Mouse (Mus musculus) urinary bladder, adult 18-20 months (tissue): ENCODE results near the gene Dscam.

Experiments
- DNase-seq, 2 experiments: peaks; one replicate each; pipeline ENCODE4 v3.0.0; 2022; ENCODE audit warnings: low spot score in 2 of 2, mixed read lengths in 2 of 2

Dscam gene

DNA sequence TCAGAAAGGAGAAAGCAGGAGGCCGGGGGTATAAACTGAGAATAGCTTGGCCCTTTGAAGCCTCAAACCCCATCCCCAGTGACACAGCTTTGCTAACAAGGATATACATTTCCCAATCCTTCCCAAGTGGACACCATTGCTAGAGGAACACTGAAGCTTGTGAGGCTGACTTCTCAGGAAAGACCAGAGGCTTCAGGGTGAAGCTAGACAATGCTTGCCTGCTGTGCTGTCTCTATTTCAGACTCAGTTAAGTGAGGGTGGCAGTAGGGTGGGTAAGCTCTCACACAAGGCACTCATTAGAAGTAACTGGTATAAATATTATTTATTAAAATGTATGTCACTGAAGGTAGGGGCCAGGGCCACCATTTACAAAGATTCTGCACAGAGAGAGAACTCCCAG is 502.1 kb downstream of the Dscam start:
- DNase-seq: no peak

- DNase-seq: no peak
These were observed 509.5 kb downstream of the Dscam start for GRCm38 (mm10) chr16:96661073-96661472.

GRCm38 (mm10) chr16:96659275-96659674 is 511.3 kb downstream of the Dscam start:
- no peak for DNase-seq

DNA sequence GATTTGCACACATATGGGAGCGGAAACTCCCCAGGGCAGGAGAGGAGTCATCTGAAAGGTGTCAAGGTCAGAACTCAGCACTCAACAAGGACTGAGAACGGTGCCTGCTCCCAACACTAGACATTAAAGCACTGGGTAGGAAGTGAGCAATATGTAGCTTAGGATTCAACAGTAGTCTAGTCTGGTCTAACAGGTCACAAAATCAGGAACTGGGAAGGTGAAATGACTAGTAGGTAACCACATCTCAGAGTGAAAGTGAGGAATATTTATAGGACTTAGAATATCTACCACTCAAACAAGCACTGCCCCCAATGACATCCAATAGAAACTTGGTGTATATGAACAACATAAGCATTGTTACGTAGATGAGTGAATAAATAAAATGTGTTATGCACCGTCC is 515.0 kb downstream of the Dscam start:
- DNase-seq: no peak

- no peak for DNase-seq
These were observed 516.5 kb downstream of the Dscam start for GRCm38 (mm10) chr16:96654054-96654453.

- DNase-seq: no peak
These were observed 519.1 kb downstream of the Dscam start for GRCm38 (mm10) chr16:96651444-96651843.

DNA sequence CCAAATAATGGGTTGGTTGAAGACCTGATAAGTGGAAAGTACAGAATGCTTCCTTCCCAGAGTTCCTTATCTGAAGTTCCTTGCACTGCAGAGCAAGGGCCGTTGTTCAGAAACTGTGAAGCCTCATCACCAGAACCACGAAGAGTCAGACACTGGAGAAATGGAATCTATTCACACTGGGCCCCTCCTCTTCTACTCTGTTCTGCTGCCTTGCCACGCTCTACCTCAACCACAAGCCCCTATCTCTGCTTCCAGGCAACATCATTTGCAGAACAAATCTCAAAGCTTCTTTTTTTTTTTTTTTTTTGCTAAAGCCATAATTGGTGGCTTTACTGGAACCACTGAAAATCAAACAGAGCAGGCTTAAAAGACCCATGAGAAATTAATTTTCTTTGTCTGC is 530.5 kb downstream of the Dscam start:
- DNase-seq: no peak

DNA sequence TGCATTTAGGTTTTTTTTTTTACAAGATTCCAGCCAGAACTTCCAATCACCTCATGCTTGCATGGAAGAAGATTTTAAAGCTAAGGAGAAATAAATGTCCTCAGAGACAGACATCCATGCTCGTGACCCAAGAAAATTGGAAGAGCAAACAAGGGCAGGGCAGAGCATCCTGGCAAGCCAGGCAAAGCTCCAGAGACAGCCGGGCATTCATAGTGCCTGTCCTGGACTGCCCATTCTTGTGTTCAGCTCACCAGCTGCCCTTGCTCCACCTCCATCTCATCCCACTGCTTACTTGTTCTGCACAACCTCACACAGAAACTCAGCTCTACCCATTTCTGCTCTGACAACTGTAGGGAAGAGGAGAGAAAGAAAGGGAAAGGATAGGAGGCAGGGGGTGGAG is 534.6 kb downstream of the Dscam start:
- DNase-seq: no peak

GRCm38 (mm10) chr16:96634791-96635143 is 535.8 kb downstream of the Dscam start:
- no peak for DNase-seq

GRCm38 (mm10) chr16:96634097-96634790 is 536.3 kb downstream of the Dscam start:
- no peak for DNase-seq

GRCm38 (mm10) chr16:96630241-96630640 is 540.3 kb downstream of the Dscam start:
- DNase-seq: no peak

DNA sequence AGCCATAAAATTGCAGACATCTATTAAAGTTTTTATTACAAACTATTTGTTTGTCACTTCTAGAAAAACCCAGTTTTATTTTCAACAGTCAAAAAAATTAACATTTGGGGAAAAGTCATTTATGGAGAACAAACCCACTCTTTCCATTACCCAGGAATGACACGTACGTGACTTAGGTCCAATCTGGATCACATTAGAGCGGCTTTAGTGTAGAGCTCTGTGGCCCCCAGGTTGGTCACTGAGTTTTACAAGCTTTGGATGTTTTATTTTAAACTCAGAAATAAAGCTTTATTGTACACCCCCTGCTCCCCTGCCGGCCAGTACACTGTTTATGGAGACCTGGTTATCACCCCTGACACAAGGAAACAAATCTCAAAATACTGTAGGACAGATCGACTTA is 540.9 kb downstream of the Dscam start:
- DNase-seq: no peak

DNA sequence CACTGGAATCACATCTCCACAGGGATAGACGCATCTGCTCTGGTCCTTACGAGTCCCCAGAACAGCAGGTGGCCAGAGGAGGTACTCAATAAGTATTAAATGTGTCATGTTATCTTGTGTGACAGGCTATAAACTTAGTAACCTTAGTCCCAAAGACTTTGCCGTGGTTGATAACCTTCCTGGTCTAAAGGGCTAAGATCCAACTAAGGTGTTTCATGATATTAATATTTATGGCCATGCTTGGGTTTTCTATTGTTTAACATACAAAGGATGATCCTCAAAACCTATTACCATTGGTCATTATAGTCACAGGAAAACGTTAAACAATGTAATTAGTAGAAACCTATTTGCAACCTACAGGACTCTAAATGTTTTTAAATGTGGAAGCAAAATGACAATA is 545.1 kb downstream of the Dscam start:
- DNase-seq: no peak

GRCm38 (mm10) chr16:96624570-96625411 is 545.8 kb downstream of the Dscam start:
- DNase-seq: no peak

- no peak for DNase-seq
These were observed 549.7 kb downstream of the Dscam start for GRCm38 (mm10) chr16:96620861-96621260.

- no peak for DNase-seq
These were observed 550.1 kb downstream of the Dscam start for GRCm38 (mm10) chr16:96620402-96620801.

GRCm38 (mm10) chr16:96617772-96618171 is 552.8 kb downstream of the Dscam start:
- no peak for DNase-seq

GRCm38 (mm10) chr16:96613275-96613674 is 557.3 kb downstream of the Dscam start:
- no peak for DNase-seq

DNA sequence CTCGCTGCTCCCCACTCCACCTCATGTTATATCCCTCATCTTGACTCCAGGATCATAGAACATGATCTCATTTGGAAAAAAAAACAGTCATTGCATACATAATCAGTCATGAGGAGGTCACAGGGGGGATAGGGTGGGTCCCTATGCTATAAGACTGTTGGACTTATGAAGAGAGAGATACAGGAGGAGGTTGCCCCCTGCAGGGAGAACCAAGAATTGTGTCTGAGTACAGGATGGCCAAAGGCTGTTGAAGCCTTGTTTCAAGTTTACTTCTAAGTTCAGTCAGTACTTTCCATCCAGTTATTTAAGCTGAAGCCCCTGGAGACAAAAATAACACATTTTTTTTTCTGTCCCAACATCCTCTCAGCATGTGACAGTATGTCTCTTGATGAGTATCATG is 559.7 kb downstream of the Dscam start:
- peak in 1 of 2 experiments; percentile 8 for DNase-seq

DNA sequence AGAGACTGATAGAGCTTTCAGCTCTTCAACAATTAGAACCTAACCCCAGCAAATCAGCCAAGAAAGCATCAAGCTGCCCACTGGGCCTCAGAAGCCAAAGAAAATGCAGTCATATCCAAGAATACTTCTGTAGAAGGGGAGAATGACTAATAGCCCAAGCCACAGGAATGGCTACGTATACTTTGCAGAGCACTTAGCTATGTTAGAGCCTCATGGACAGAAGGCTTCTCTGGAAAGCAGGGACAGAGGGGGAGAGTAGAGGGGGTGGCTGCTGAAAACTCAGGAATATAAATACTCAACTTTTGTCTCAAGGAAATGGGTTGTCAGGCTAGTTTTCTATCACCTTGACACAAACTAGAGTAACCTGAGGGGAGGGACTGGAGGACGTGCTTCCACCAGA is 568.3 kb downstream of the Dscam start:
- DNase-seq: no peak

GRCm38 (mm10) chr16:96600791-96601190 is 569.8 kb downstream of the Dscam start:
- DNase-seq: no peak

DNA sequence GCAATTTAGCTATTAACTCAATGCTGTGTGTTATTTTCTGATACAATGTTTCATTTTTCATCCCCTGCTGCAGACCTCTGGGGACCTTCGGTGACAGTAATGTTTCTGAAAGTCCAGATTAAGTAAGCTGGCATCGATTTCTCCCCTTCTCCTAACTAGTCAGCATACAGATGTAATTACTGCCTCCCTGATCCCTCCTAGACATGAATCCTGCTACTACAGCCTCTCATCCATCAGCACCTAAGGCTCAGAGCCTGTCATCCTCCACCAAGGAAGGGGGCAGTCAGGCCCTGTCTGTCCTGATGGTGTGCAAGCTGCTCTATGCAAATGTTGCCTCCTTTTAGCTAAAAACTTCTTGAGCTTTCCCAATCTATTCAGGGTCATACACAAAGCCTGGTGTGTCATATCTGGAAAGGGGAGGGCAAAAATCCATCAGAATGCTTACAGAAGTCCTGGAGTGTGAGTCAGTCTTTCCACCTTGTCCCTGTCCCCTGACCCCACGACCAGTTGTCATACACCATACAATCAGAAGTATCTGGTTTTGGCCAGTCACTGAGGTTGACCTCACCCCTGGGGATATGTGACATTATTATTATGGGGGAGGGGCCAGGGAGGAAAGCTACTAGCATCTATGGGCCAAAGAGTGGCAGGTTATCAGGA is 571.0 kb downstream of the Dscam start:
- no peak for DNase-seq

- no peak for DNase-seq
These were observed 594.7 kb downstream of the Dscam start for GRCm38 (mm10) chr16:96575841-96576240.
